Mouse (Mus musculus) cerebellum, postnatal 4 days (tissue): ENCODE measurements around the gene Nol11.
A peak's percentile ranks its signal among the peaks of the same experiment; 100 is the strongest.

ENCODE experiments used
- DNase-seq, 2 experiments: peaks; one replicate each; pipeline ENCODE4 v3.0.0; 2022; ENCODE audit warnings: low spot score in 2 of 2, mixed read lengths in 1 of 2

The Nol11 gene

DNA sequence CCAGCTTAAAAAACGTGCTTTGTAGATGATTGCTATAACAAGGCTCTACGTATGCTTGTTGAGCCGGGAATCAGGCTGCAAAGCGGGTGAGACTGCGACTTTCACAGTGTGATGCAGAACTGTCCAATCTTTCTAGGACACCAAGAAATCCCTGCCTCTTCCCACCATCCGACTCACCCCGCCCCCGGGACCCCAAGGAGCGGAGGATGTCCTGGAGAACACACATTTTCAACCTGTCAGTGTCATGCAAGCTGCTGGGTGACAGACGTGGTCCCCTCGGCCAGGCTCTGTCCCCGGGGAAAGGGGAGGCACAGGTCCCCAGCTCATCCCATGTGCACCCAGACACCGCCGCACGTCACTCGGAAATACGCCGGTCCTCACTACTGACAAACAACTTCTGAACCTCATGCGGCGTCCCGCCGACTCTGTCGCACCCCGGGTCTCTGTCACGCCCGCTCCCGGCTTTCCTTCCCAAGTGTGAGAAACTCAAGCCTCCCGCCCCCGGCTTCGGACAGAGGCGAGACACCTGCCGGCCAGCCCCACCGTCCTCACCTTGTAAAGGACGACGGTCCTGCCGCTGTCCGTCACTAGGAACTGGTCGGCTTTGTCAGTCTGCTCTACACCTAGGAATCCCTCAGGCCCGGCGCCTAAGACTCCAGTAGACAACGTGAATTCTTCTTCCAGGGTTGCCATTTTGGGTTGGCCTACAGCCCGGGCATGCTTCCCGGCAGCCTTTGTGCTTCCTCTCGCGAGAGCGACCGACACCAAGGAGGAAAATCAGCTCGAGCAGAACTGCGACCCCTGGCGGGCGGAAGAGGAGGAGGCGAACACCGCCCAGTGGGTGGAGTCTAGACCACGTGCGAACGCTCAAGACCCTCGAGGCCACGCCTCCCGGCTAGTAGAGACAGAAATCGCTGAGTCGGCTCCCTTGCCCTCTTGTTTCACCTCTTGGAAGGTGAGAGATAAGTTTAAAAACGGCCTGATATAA, at the start of gene Nol11:
Nol11 (minus strand) TSS at position 817 of the 988 bp plus-strand sequence.
- DNase-seq, result peak; percentile 99

DNA sequence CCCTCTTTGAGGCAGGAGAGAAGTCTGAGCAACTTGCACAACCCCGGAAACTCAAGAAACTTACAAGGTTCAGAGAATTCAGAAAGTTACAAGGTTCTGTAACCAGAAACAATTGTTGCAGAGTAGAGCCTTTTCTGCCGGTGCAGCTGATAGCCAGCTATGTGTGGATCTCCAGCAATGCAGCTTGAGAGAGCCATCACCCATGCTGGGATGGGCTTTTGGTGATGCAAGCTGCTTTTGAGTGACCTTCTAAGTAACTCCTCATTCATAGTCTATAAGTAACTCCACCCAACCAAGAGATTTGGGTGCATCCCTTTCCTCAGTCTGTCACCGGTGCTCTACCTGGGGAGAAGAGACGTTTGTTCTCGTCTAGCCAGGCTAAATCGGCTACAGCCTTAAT, 49.3 kb upstream of the Nol11 start:
- DNase-seq, result no peak

DNA sequence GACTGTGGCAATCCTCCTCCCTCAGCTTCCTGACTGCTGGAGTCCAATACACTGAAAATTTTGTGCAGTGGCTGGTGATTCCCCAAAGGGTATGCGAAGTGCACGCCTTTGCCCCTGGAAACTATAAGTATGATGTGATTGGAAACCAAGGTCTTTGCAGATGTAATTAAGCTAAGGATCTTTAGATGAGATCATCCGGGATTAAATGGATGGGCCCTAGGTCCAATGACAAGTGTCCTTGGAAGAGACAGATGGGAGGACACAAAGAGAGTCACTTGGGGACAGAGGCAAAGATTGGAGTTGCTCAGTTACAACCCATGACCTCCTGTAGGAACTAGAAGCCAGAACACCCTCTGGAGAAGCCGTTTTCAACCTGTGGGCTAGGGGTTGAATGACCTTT, 48.4 kb upstream of the Nol11 start:
- DNase-seq, result no peak

DNA sequence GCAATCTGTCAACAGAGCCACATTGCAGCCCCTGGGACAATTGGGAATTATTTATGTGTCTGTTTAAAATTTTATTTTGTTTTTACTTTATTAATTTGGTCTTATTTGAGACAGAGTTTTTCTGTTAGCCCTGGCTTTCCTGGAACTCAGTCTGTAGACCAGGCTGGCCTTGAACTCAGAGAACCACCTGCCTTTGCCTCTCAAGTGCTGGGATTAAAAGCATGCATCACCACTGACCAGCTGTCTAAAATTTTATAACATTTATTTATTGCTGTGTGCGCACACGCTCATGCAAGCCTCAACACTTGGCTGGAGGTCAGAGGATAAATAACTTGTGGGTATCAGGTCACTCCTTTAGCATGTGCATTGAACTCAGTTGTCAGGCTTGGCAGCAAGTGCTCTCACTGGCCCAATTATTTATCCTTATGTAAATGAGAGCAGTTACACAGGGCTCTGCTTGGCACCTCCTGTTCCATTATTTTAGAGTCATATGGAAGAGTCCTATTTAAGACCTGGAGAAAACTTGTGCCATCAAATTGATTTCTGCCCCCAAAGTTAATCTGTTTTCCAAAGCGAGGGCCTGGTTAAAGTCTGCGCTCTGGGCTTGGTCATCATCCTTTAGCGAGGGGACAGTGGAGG, 44.2 kb upstream of the Nol11 start:
- no peak for DNase-seq

DNA sequence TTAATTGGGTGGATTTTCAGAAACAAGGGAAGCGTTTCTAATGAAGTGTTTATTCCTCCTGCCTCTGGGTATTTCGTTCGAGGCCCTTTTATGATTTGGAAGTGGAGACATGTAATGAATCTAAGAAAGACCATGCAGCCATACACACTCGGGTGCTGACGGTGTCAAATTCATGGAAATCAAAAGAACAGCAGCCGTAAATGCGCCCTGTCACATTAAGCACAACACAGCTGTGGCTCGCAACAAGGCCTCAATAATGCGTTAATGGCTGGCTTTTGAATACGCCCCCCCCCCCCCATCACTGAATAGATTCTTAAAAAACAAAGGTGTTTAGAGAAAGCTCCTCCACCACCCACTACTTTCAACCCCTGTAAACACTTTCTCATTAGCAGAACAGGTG, 40.9 kb upstream of the Nol11 start:
- DNase-seq, result no peak

DNA sequence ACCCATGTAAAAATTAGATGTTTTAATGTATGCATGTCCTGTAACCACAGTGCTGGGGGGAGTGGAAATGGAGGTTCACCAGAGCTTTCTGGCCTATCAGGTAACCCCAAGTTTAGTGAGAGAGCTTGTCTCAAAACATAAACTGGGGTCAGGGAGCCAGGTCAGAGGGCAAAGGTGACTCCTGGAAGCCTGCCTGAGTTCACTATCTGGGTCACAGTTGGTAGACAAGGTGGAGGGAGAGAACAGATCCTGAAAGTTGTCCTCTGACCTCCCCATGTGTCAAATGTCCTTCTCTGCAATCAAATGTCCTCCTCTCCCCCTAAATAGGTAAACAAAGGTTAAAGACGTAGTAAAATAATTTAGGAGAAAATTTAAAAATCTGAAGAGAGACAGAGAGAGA, 37.2 kb upstream of the Nol11 start:
- DNase-seq, result no peak

DNA sequence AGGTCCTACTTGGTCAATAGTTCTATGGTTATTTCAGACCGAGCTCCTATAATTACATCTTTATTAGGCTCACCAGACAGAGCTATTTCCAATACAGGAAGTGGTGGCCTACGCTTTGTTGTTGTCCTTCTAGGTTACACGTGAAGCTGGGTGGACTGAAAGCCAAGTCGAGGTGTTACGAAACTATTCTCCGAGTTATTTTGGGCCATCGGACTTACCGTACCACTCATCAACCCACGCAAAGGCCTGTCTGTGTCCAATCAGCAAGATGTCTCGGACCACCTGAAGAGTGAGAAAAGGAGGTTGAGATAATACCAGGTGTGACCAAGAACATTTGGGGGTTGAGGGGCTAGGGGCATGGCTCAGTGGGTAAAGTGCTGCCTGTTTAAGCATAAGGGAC, 36.8 kb upstream of the Nol11 start:
- DNase-seq, result no peak

DNA sequence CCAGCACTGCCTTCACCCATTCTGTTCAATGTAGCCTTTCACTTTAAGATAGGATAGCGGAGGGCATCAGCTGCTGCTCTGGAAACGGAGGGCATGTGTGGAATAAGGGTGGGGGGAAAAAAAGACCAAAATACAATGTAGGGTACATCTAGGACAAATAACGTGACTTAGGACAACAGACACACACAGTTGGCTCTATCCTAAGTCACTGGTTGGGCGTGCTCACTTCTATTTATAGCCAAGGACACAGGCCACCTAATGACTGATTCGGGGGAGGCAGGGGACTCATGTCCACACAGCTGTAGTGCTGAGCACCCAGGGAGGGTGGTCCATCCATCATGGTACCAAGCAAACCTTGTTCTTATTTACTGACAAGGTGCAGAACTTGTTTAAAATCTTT, 36.1 kb upstream of the Nol11 start:
- DNase-seq, result no peak

DNA sequence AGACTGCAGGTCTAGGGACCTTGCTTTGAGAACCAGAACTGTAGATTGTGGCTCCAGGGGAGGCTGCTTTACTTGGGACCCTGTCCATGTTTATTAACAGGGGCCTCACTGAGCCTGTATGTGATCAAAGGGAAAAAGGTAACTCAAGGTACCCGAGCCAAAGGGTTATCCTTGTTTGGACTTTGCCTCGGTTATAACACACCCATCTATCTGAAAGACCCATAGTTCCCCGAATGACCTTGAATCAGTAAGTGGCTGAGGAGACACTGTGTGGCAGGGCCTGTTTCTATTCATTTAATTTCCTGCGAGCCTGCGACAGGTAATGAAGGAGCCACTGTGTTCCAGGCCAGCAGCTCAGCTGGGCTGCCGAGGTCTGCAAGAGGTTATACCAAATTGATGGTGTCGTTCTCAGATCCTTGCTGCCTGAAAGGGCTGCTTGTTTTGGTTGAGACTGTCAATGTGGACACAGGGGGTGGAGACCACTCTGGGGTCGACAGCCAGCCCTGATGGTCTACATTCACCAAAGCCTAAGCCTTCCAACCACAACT, 34.6 kb upstream of the Nol11 start:
- no peak for DNase-seq

DNA sequence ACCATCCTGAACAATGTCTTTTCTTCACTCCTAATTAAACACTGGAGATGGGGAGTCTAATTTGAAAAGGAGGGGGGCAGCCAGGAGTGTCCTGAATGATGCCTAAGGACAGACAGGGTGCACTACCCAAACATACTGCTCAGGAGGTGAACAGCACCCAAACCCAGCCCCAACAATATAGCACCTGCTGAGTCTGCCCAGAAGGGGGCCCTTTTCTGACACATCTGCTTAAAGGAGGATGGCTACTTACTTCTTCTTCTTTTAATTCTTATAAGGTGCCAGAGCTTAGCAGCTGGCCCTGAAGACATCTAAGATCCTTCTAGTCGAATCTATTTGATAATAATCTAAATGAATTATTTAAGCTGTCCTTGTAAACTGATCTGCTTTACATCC, 34.0 kb upstream of the Nol11 start:
- peak in 1 of 2 experiments; percentile 6 for DNase-seq

DNA sequence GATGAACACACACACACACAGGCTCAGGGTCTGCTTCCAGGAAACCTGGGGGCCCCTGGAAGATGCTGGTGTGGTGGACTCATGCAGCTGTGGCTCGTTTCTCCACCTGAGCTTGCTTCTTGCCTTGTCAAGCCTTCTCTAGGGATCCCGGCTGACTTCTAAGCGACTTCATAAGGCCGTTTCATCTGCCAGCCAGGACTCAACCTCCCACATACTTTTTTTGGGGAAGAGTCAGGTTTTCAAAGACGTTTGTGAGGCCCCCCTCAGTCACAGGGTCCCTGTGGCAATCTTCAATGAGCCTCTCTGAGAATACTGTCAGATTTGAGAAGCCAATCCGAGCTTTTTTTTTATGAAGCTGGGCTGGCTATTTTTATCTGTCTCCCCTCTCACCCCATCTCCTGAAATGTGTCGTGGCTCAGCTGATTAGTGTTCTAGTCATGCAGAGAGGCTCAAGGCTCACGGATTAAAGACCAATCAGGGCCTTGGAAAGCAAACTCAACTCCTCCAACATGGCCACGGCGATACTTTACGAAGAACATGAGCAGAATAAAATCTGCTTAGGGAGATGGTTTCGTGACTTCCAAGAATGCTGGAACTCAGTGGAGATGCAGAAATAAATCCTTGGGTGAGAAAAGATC, 33.5 kb upstream of the Nol11 start:
- no peak for DNase-seq

DNA sequence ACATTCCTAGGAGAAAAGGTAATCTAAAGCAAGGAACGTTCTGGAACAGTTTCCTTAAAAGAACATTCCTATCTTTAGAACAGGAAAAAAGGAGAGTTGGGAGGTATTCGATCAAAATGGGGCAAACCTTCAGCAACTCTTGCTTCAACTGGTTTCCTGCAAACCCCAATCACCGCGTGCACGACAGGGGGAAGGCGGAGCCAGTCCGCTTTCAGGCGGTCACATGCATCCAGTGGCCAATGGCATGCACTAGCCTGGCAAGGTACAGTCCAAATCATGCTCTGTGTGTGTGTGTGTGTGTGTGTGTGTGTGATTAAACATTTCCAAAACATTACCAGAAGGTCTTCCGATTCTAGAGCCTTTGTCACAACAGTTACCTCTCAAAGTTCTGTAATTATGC, 25.9 kb upstream of the Nol11 start:
- no peak for DNase-seq

DNA sequence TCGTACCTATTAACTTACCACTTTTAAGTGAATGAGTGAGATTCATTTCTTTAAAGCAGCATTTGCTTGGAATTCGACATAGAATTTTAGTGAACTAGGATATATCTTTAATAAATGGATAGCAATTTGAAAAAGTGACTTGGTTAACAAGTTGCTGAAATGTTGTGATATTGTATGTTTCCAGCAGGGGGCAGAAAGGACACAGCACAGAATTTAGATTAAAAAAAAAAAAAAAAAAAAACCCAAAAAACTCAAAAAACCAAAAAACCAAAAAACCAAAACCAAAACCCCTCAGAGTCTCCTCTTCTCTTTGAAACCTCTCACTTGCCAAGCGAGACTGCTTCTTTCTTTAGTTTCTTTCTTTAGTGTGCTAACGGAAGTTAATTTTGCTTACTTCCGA, 24.6 kb upstream of the Nol11 start:
- DNase-seq, result peak in 1 of 2 experiments; percentile 9

DNA sequence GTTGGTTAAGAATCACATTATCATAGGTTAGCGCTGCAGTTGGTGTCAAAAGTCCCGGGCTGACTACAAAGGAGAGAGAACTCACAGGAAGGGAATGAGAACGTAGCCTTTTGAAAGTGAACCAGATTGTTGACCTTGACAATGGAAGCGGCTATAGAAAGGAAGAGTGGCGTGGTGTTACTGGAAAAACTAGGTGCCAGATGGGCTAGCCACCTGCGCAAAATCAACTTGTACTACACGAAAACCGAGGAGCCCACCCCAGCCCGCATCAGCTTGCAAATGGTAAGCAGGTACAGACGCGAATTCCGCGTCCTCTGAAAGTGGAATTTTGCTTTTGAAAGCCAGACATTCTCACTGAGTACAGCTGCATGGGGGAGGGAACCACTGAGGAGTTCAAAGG, 20.6 kb upstream of the Nol11 start:
- DNase-seq, result no peak

DNA sequence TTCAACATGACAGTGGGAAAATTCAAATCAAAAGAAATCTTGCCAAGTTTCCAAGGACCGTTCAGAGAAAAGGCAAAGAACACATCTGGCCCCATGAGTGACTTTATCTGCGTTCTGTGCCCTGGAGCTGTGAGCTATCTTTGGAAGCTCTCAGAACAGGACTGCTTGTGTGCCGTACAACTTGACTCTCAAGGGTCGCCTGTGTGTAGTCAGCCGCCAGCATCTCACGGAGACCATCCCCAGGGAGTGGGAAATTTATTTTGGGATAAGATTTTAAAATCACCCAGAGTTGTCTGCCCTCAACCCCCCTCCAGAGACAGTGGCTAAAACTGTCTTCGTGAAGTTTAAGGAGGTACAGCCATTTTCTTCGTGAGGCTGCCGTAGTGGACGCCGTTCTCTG, 12.6 kb upstream of the Nol11 start:
- no peak for DNase-seq

DNA sequence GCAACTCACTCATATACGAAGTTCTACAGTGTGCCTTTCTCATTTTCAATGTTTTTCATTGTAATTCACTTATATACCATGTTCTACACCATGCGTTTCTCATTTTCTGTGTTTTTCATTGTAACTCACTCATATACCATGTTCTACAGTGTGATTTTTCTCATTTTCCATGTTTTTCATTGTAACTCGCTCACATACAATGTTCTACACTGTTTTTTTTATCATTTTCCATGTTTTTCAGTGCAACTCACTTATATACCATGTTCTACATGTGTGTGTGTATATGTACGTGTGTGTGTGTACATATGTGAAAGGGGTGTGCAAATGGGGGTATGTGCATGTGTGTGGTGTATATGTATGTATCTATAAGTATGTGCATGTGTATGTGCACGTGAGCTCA, 10.1 kb upstream of the Nol11 start:
- DNase-seq, result no peak

DNA sequence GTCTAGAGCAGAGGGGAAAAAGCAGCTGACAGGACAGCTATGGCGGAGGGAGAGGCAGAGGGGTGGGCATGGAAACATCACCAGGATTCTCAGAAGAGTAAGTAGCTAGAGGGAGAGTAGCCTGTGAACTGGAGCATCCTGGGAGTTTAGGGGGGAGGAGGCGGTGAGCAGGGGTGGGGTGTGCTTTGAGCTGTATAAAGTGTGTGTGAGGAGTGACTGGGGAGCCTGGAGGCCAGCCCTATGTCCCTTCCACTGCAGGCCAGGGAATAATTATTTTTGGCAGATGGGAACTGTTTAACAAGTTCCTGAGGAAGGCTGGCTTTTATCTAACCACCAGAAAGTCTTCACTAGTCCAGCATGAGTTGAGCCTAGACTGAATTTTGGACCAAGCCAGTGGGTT, 6.2 kb upstream of the Nol11 start:
- no peak for DNase-seq

DNA sequence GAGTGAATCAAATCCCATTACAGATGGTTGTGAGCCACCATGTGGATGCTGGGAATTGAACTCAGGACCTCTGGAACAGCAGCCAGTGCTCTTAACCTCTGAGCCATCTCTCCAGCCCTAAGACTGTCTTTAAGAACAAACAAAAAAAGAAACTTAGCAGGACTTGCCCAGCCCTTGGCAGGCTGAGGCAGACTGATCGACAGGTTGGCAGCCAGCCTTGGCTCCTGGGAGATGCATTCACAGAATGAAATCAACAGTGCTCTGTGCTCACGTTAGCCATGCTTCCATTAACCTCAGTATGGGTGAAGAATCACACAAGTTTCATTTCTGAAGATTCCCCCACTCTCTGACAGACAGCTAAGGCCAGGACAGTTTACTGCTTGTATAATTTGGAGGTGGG, 1.2 kb upstream of the Nol11 start:
- DNase-seq, result peak in 1 of 2 experiments; percentile 27

DNA sequence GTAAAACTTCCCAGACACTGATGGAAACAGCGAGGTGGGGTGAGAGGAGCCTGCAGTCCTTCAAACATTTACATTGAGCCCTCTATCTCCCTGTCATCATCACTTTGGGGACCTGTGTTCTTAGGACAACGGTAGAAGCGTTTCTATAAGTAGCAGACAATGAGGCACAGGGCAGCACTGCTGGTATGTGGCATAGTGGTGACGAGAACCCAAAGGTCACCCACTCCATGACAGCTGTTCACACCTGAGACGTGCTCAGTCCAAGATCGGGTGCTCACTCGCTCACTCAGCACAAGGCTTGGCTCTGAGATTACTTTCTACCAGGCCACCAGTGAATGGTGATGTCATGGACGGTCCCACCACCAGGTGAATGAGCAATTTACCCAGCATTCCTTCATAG, 5.4 kb downstream of the Nol11 start:
- no peak for DNase-seq

DNA sequence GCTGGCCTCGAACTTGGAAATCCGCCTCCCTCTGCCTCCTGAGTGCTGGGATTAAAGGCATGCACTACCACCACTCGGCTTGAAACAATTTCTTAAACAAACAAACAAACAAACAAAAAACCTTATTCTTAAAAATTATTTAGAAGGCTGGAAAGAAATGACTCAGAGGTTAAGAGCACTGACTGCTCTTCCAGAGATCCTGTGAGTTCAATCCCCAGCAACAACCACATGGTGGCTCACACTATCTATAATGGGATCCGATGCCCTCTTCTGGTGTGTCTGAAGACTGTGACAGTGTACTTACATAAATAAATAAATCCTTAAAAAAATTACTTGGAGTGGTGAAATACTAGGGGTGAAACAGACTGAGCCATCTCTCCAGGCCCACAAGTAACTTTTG, 28.0 kb downstream of the Nol11 start:
- DNase-seq, result no peak

DNA sequence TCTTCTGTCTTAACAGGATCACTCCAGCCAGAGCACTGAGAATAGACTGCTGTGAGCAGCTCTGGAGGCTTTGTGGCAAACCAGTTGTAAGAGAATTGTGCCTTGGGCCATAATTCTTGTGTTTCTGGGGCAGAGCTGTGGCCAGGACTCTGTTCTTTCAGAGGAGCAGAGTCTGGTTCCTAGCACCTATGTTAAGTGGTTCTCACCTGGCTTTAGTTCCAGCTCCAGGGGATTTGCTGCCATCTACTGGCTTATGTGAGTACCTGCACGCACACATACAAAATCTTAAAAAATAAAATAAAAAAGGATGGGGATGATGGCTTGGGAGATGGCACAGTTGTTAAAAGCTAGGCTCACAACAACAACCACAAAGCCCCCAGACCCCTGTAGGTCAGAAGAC, 30.1 kb downstream of the Nol11 start:
- DNase-seq, result no peak

DNA sequence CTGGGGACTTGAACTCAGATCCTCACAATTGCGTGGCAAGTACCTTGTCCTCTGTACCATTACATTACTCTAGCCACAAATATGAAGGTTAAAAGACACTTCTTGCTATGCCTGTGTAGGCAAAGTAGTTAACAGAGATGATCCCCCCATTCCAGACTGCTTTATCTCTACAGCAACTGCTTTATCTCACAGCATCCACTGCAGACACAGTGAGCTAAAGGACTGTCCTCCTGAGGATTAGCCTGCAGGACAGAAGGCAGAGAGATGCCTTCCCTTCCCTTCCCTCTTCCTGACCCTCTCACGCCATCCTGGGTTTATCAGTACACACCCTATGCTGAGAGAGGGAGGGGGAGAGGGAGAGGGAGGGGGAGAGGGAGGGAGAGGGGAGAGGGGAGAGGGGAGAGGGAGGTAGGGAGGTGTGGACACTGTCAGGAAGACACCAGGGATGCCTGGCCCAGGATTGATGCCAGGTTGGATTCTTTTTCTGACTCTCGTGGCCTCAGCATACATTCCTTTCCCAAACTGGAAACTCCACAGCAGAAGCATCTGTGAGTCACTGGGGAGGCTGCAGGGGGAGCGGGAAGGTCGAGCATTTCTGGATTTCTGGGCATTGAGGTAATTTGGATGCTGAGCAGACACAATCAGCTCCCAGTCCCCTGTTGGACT, 32.1 kb downstream of the Nol11 start:
- DNase-seq, result no peak
